8 mouse cellular contexts compared by ENCODE assay signal in genomic region chr11:117878892-117879291, GRCm38 (mm10). TPM values are rescaled to one million over a fixed set of nuclear protein-coding genes. Genes with fewer than 3 reads are reported as not detected.
A peak's percentile ranks its signal among the peaks of the same experiment; 100 is the strongest.
DNase-seq lines count a peak whose midpoint lies in the region; ATAC-seq and TF ChIP-seq lines count a peak whose summit lies in the region.
"Had no signal": no experiment of that assay in that cellular context is flagged by ENCODE, and none has a peak within 500 bp of the region (broad histone marks: within the 10 kb centered on the region; RNA-seq: fewer than 3 reads in every experiment).

No protein-coding gene starts in this region.

- H3K27ac ChIP-seq in lung, embryonic 15.5 days, result peak overlapping the region; percentile 64
- H3K27ac ChIP-seq in embryonic facial prominence, embryonic 12.5 days, result peak overlapping the region; percentile 41; the same call in 1 of the 2 replicates
- H3K27ac ChIP-seq in hindbrain, postnatal 0 days, result peak overlapping the region; percentile 67
- H3K27ac ChIP-seq in neural tube, embryonic 13.5 days (replicated peaks), result peak overlapping the region; percentile 76

- WGBS in lung, embryonic 15.5 days, result 29% methylated on average over 8 of the region's 8 CpGs
- 5% methylated on average over 8 of the region's 8 CpGs for WGBS in embryonic facial prominence, embryonic 12.5 days
- WGBS in hindbrain, postnatal 0 days, result 12% methylated on average over 8 of the region's 8 CpGs
- 29% methylated on average over 8 of the region's 8 CpGs for WGBS in neural tube, embryonic 13.5 days

- no peak for ATAC-seq in lung, embryonic 15.5 days (ENCODE audit: borderline replicate concordance, extremely low read depth, low FRiP score, low TSS enrichment)
- no peak for ATAC-seq in embryonic facial prominence, embryonic 12.5 days (ENCODE audit: insufficient number of reproducible peaks, insufficient read depth, low FRiP score, low TSS enrichment)
- peak; percentile 19; the same call in 1 of the 2 replicates for ATAC-seq in hindbrain, postnatal 0 days
- ATAC-seq in neural tube, embryonic 13.5 days (ENCODE audit: low read depth), result no peak

- no peak for DNase-seq in lung, postnatal 14 days
- DNase-seq in hindbrain, postnatal 0 days (ENCODE audit: low spot score), result peak; percentile 68
- no peak for DNase-seq in gastrocnemius, postnatal 4 days (ENCODE audit: low spot score in 2 of 2)
- no peak for DNase-seq in cerebellum, adult 18-20 months

- no peak overlapping the region for H3K9ac ChIP-seq in lung, embryonic 15.5 days
- no peak overlapping the region; the same call in 1 of the 2 replicates for H3K9ac ChIP-seq in embryonic facial prominence, embryonic 12.5 days
- peak overlapping the region; percentile 35; the same call in 1 of the 2 replicates for H3K9ac ChIP-seq in hindbrain, postnatal 0 days (replicated peaks; ENCODE audit: low read length)
- peak overlapping the region; percentile 58; the same call in 1 of the 2 replicates for H3K9ac ChIP-seq in neural tube, embryonic 13.5 days

- H3K27me3 ChIP-seq in lung, embryonic 15.5 days, result no peaks in the 10 kb centered on the region; the same call in 1 of the 2 replicates
- H3K27me3 ChIP-seq in embryonic facial prominence, embryonic 12.5 days, result no peaks in the 10 kb centered on the region; the same call in 1 of the 2 replicates
- no peaks in the 10 kb centered on the region for H3K27me3 ChIP-seq in hindbrain, postnatal 0 days (ENCODE audit: insufficient read depth, low read length)
- peaks cover 4% of the 10 kb centered on the region; the same call in 1 of the 2 replicates for H3K27me3 ChIP-seq in neural tube, embryonic 13.5 days

- peaks cover 47% of the 10 kb centered on the region for H3K4me1 ChIP-seq in lung, embryonic 15.5 days
- peaks cover 32% of the 10 kb centered on the region for H3K4me1 ChIP-seq in embryonic facial prominence, embryonic 12.5 days
- H3K4me1 ChIP-seq in hindbrain, postnatal 0 days (ENCODE audit: insufficient read depth, low read length), result peaks cover 27% of the 10 kb centered on the region
- peaks cover 39% of the 10 kb centered on the region for H3K4me1 ChIP-seq in neural tube, embryonic 13.5 days (replicated peaks)

- H3K4me2 ChIP-seq in lung, embryonic 15.5 days, result peak overlapping the region; percentile 38
- peak overlapping the region; percentile 28; the same call in 1 of the 2 replicates for H3K4me2 ChIP-seq in embryonic facial prominence, embryonic 12.5 days (replicated peaks)
- H3K4me2 ChIP-seq in hindbrain, postnatal 0 days (ENCODE audit: low read depth, low read length), result peak overlapping the region; percentile 34
- peak overlapping the region; percentile 42 for H3K4me2 ChIP-seq in neural tube, embryonic 13.5 days

- no peak for TF ChIP-seq CTCF in hindbrain, postnatal 0 days (IDR thresholded peaks at IDR 0.05; ENCODE audit: low read depth)

- no peaks in the 10 kb centered on the region for H3K36me3 ChIP-seq in lung, embryonic 15.5 days
- no peaks in the 10 kb centered on the region for H3K36me3 ChIP-seq in embryonic facial prominence, embryonic 12.5 days
- H3K36me3 ChIP-seq in hindbrain, postnatal 0 days (ENCODE audit: insufficient read depth, low read length), result no peaks in the 10 kb centered on the region
- H3K36me3 ChIP-seq in neural tube, embryonic 13.5 days, result no peaks in the 10 kb centered on the region

- H3K9me3 ChIP-seq in lung, embryonic 15.5 days, result no peaks in the 10 kb centered on the region
- H3K9me3 ChIP-seq in embryonic facial prominence, embryonic 12.5 days, result no peaks in the 10 kb centered on the region
- H3K9me3 ChIP-seq in hindbrain, postnatal 0 days (ENCODE audit: low read length), result no peaks in the 10 kb centered on the region
- H3K9me3 ChIP-seq in neural tube, embryonic 13.5 days, result no peaks in the 10 kb centered on the region

- no peak overlapping the region for H3K4me3 ChIP-seq in lung, embryonic 15.5 days
- H3K4me3 ChIP-seq in embryonic facial prominence, embryonic 12.5 days, result no peak overlapping the region
- H3K4me3 ChIP-seq in hindbrain, postnatal 0 days (ENCODE audit: low read length), result no peak overlapping the region
- H3K4me3 ChIP-seq in neural tube, embryonic 13.5 days, result no peak overlapping the region

RNA-seq across cellular contexts. Expression of gene Tha1, which starts 5.6 kb away (rescaled TPM):
- polyA plus RNA-seq in lung, embryonic 15.5 days (2015; fragmentation: Nextera tagmentation; extraction: Ambion mirVana), result 5.0 and 5.4 TPM in 2 replicates
- 2.5 and 2.8 TPM in 2 replicates for polyA plus RNA-seq in embryonic facial prominence, embryonic 12.5 days (2016; fragmentation: Nextera tagmentation; extraction: Ambion mirVana)
- 1.9 and 4.7 TPM in 2 replicates for total RNA-seq in hindbrain, postnatal 0 days (2014; rRNA removed)
- 2.0 and 3.4 TPM in 2 replicates for polyA plus RNA-seq in hindbrain, postnatal 0 days (2015; fragmentation: Nextera tagmentation; extraction: Ambion mirVana)
- polyA plus RNA-seq in neural tube, embryonic 13.5 days (2015; fragmentation: Nextera tagmentation; extraction: Ambion mirVana), result 2.4 and 3.0 TPM in 2 replicates
- 1 to 10 TPM; 4.5 to 5.2 TPM for total RNA-seq in gastrocnemius, postnatal 4 days (2021)

RNA-seq across cellular contexts. Expression of gene Tmem235, which starts 18.3 kb away (rescaled TPM):
- polyA plus RNA-seq in lung, embryonic 15.5 days (2015; fragmentation: Nextera tagmentation; extraction: Ambion mirVana), result not detected in 2 replicates
- polyA plus RNA-seq in embryonic facial prominence, embryonic 12.5 days (2016; fragmentation: Nextera tagmentation; extraction: Ambion mirVana), result not detected in 2 replicates
- total RNA-seq in hindbrain, postnatal 0 days (2014; rRNA removed), result 0.31 and 0.58 TPM in 2 replicates
- polyA plus RNA-seq in hindbrain, postnatal 0 days (2015; fragmentation: Nextera tagmentation; extraction: Ambion mirVana), result 0.09 TPM in 1 of 2 replicates, not detected in the other
- polyA plus RNA-seq in neural tube, embryonic 13.5 days (2015; fragmentation: Nextera tagmentation; extraction: Ambion mirVana), result not detected in 2 replicates
- not detected for total RNA-seq in gastrocnemius, postnatal 4 days (2021)
- total RNA-seq: left cerebral cortex, postnatal 14 days had no signal

RNA-seq across cellular contexts. Expression of gene Birc5, which starts 29.8 kb away (rescaled TPM):
- polyA plus RNA-seq in lung, embryonic 15.5 days (2015; fragmentation: Nextera tagmentation; extraction: Ambion mirVana), result 352 and 368 TPM in 2 replicates
- 312 and 318 TPM in 2 replicates for polyA plus RNA-seq in embryonic facial prominence, embryonic 12.5 days (2016; fragmentation: Nextera tagmentation; extraction: Ambion mirVana)
- total RNA-seq in hindbrain, postnatal 0 days (2014; rRNA removed), result 5.6 and 14.6 TPM in 2 replicates
- polyA plus RNA-seq in hindbrain, postnatal 0 days (2015; fragmentation: Nextera tagmentation; extraction: Ambion mirVana), result 45.3 and 50.4 TPM in 2 replicates
- polyA plus RNA-seq in neural tube, embryonic 13.5 days (2015; fragmentation: Nextera tagmentation; extraction: Ambion mirVana), result 50.1 and 68.8 TPM in 2 replicates
- total RNA-seq in gastrocnemius, postnatal 4 days (2021), result 10 to 100 TPM; 23.2 to 25.2 TPM

RNA-seq across cellular contexts. Expression of gene Tk1, which starts 53.0 kb away (rescaled TPM):
- polyA plus RNA-seq in lung, embryonic 15.5 days (2015; fragmentation: Nextera tagmentation; extraction: Ambion mirVana), result 145 and 147 TPM in 2 replicates
- 117 and 129 TPM in 2 replicates for polyA plus RNA-seq in embryonic facial prominence, embryonic 12.5 days (2016; fragmentation: Nextera tagmentation; extraction: Ambion mirVana)
- total RNA-seq in hindbrain, postnatal 0 days (2014; rRNA removed), result 26.1 and 31.5 TPM in 2 replicates
- polyA plus RNA-seq in hindbrain, postnatal 0 days (2015; fragmentation: Nextera tagmentation; extraction: Ambion mirVana), result 21.2 and 25.0 TPM in 2 replicates
- polyA plus RNA-seq in neural tube, embryonic 13.5 days (2015; fragmentation: Nextera tagmentation; extraction: Ambion mirVana), result 15.8 and 24.0 TPM in 2 replicates
- 10 to 100 TPM; 38.4 to 43.9 TPM for total RNA-seq in gastrocnemius, postnatal 4 days (2021)

RNA-seq across cellular contexts. Expression of gene Afmid, which starts 53.2 kb away (rescaled TPM):
- 3.8 and 5.3 TPM in 2 replicates for polyA plus RNA-seq in lung, embryonic 15.5 days (2015; fragmentation: Nextera tagmentation; extraction: Ambion mirVana)
- 4.3 and 4.9 TPM in 2 replicates for polyA plus RNA-seq in embryonic facial prominence, embryonic 12.5 days (2016; fragmentation: Nextera tagmentation; extraction: Ambion mirVana)
- 4.8 and 7.5 TPM in 2 replicates for total RNA-seq in hindbrain, postnatal 0 days (2014; rRNA removed)
- 7.9 and 9.0 TPM in 2 replicates for polyA plus RNA-seq in hindbrain, postnatal 0 days (2015; fragmentation: Nextera tagmentation; extraction: Ambion mirVana)
- polyA plus RNA-seq in neural tube, embryonic 13.5 days (2015; fragmentation: Nextera tagmentation; extraction: Ambion mirVana), result 2.7 and 3.3 TPM in 2 replicates
- 1 to 10 TPM; 6.1 to 9.6 TPM for total RNA-seq in gastrocnemius, postnatal 4 days (2021)

Comparison
In these comparisons a context has a peak if more than half of its experiments do, and no peak if none do; other contexts are left out.
1. H3K9ac ChIP-seq: peak in hindbrain, postnatal 0 days (single experiment) and neural tube, embryonic 13.5 days (single experiment); none in lung, embryonic 15.5 days (single experiment) and embryonic facial prominence, embryonic 12.5 days (single experiment).
2. Peak in every context shown above with its lines, with median percentiles within 50 percentile points of each other: H3K27ac ChIP-seq and H3K4me2 ChIP-seq.